Comparison of ENCODE assay signal across 9 mouse cellular contexts in genomic region chr16:94065728-94066674, GRCm38 (mm10). TPM values are rescaled to one million over a fixed set of nuclear protein-coding genes. Genes with fewer than 3 reads are reported as not detected.
A peak's percentile ranks its signal among the peaks of the same experiment; 100 is the strongest.
DNase-seq lines count a peak whose midpoint lies in the region; ATAC-seq and TF ChIP-seq lines count a peak whose summit lies in the region.
"Had no signal": no experiment of that assay in that cellular context is flagged by ENCODE, and none has a peak within 500 bp of the region (broad histone marks: within the 10 kb centered on the region; RNA-seq: fewer than 3 reads in every experiment).

No protein-coding gene starts in this region.

- H3K9me3 ChIP-seq in hindbrain, embryonic 15.5 days, result no peaks in the 10 kb centered on the region
- no peaks in the 10 kb centered on the region for H3K9me3 ChIP-seq in hindbrain, embryonic 11.5 days (ENCODE audit: control insufficient read depth, low read length)
- no peaks in the 10 kb centered on the region for H3K9me3 ChIP-seq in ES-E14 (ENCODE audit: control insufficient read depth, insufficient read depth, low read depth, low read length)
- H3K9me3 ChIP-seq in embryonic facial prominence, embryonic 14.5 days (ENCODE audit: control insufficient read depth, low read length), result peaks cover 9% of the 10 kb centered on the region; the same call in 1 of the 2 replicates
- H3K9me3 ChIP-seq: midbrain, embryonic 12.5 days had no signal

- no peaks in the 10 kb centered on the region for H3K4me1 ChIP-seq in hindbrain, embryonic 15.5 days (replicated peaks)
- H3K4me1 ChIP-seq in hindbrain, embryonic 11.5 days (replicated peaks; ENCODE audit: control insufficient read depth, insufficient read depth, low read length), result no peaks in the 10 kb centered on the region
- peaks cover 0 to 6% of the 10 kb centered on the region in 2 experiments; a peak in 1 of 4 replicates for H3K4me1 ChIP-seq in ES-E14 (ENCODE audit: control insufficient read depth in 2 of 2, insufficient read depth in 2 of 2, low read length in 2 of 2, poor library complexity in 1 of 2)
- H3K4me1 ChIP-seq in embryonic facial prominence, embryonic 14.5 days (ENCODE audit: control insufficient read depth, insufficient read depth, low read length), result no peaks in the 10 kb centered on the region

- H3K27me3 ChIP-seq in hindbrain, embryonic 15.5 days, result no peaks in the 10 kb centered on the region
- 0 out of 2 replicates have a peak, but pooled peaks cover 2% of the 10 kb centered on the region for H3K27me3 ChIP-seq in hindbrain, embryonic 11.5 days (ENCODE audit: control insufficient read depth, insufficient read depth, low read length)
- no peaks in the 10 kb centered on the region for H3K27me3 ChIP-seq in embryonic facial prominence, embryonic 14.5 days (replicated peaks; ENCODE audit: control insufficient read depth, insufficient read depth, low read length)

- peak overlapping the region; percentile 31 for H3K4me2 ChIP-seq in hindbrain, embryonic 15.5 days
- H3K4me2 ChIP-seq in hindbrain, embryonic 11.5 days (replicated peaks; ENCODE audit: low read depth, low read length), result no peak overlapping the region
- peak overlapping the region; percentile 16; the same call in 1 of the 2 replicates for H3K4me2 ChIP-seq in embryonic facial prominence, embryonic 14.5 days (ENCODE audit: low read depth, low read length)
- H3K4me2 ChIP-seq: midbrain, embryonic 12.5 days had no signal

- in situ Hi-C loops in ES-E14 (cut with MboI; ENCODE audit: low sequenced_read_pairs in 2 of 2, unreplicated experiment in 2 of 2), result no loop called here

- H3K27ac ChIP-seq in hindbrain, embryonic 15.5 days (replicated peaks), result no peak overlapping the region
- no peak overlapping the region for H3K27ac ChIP-seq in hindbrain, embryonic 11.5 days (ENCODE audit: low read depth, low read length)
- H3K27ac ChIP-seq in ES-E14 (ENCODE audit: insufficient read depth, low read depth, low read length, poor library complexity, severe bottlenecking), result peak overlapping the region; percentile 66; the same call in 1 of the 2 replicates
- no peak overlapping the region for H3K27ac ChIP-seq in embryonic facial prominence, embryonic 14.5 days (replicated peaks; ENCODE audit: low read depth, low read length)
- H3K27ac ChIP-seq: midbrain, embryonic 12.5 days had no signal

- H3K36me3 ChIP-seq in hindbrain, embryonic 15.5 days, result no peaks in the 10 kb centered on the region
- no peaks in the 10 kb centered on the region for H3K36me3 ChIP-seq in hindbrain, embryonic 11.5 days (ENCODE audit: control insufficient read depth, insufficient read depth, low read length)
- no peaks in the 10 kb centered on the region for H3K36me3 ChIP-seq in ES-E14 (ENCODE audit: control insufficient read depth, insufficient read depth, low read length, poor library complexity, severe bottlenecking)
- no peaks in the 10 kb centered on the region for H3K36me3 ChIP-seq in embryonic facial prominence, embryonic 14.5 days (ENCODE audit: control insufficient read depth, insufficient read depth, low read length)
- H3K36me3 ChIP-seq: midbrain, embryonic 12.5 days had no signal

- H3K4me3 ChIP-seq in hindbrain, embryonic 15.5 days, result no peak overlapping the region
- no peak overlapping the region for H3K4me3 ChIP-seq in hindbrain, embryonic 11.5 days (ENCODE audit: low read depth, low read length)
- H3K4me3 ChIP-seq in ES-E14 (ENCODE audit: insufficient read depth in 1 of 2, low read depth in 1 of 2, low read length in 2 of 2, poor library complexity in 1 of 2, severe bottlenecking in 1 of 2), result peak overlapping the region; percentile 51 to 63
- H3K4me3 ChIP-seq in embryonic facial prominence, embryonic 14.5 days (ENCODE audit: low read depth, low read length), result no peak overlapping the region
- H3K4me3 ChIP-seq: midbrain, embryonic 12.5 days had no signal

- H3K9ac ChIP-seq in hindbrain, embryonic 15.5 days, result no peak overlapping the region
- H3K9ac ChIP-seq in hindbrain, embryonic 11.5 days (ENCODE audit: low read depth, low read length), result no peak overlapping the region
- peak overlapping the region; percentile 63; the same call in 1 of the 2 replicates for H3K9ac ChIP-seq in ES-E14 (ENCODE audit: insufficient read depth, low read depth, low read length, poor library complexity, severe bottlenecking)
- H3K9ac ChIP-seq in embryonic facial prominence, embryonic 14.5 days (ENCODE audit: low read depth, low read length), result no peak overlapping the region
- H3K9ac ChIP-seq: midbrain, embryonic 12.5 days had no signal

- WGBS in hindbrain, embryonic 15.5 days, result 69% methylated on average over 24 of the region's 24 CpGs
- WGBS in hindbrain, embryonic 11.5 days, result 68% methylated on average over 24 of the region's 24 CpGs
- WGBS in embryonic facial prominence, embryonic 14.5 days, result 69% methylated on average over 24 of the region's 24 CpGs

- no peak for DNase-seq in hindbrain, embryonic 11.5 days (ENCODE audit: low spot score)
- DNase-seq in ES-E14 (ENCODE audit: low read depth, low spot score), result peak; percentile 80
- DNase-seq in embryonic facial prominence, embryonic 14.5 days (ENCODE audit: low spot score), result no peak
- DNase-seq in frontal cortex, postnatal 14 days (ENCODE audit: low spot score in 2 of 2), result no peak
- DNase-seq in spleen, postnatal 14 days (ENCODE audit: low spot score in 2 of 2), result no peak
- no peak for DNase-seq in adrenal gland, postnatal 36 days

- no peak for ATAC-seq in hindbrain, embryonic 15.5 days (ENCODE audit: low FRiP score, low read depth)
- ATAC-seq in hindbrain, embryonic 11.5 days (ENCODE audit: low FRiP score), result no peak
- ATAC-seq in embryonic facial prominence, embryonic 14.5 days (ENCODE audit: low read depth), result peak; percentile 61
- peak; percentile 77 for ATAC-seq in megakaryocyte progenitor cell, adult 5-6 weeks (replicated peaks; ENCODE audit: poor library complexity)

TF ChIP-seq in ES-E14, 5 proteins besides CTCF, POLR2A, EP300 and RAD21:
- TF ChIP-seq ZNF384 (IDR thresholded peaks at IDR 0.05; ENCODE audit: low read depth, low read length) (peak; percentile 93), MAFK (IDR thresholded peaks at IDR 0.05; ENCODE audit: insufficient read depth, low read depth, low read length) (0 out of 2 replicates have a peak, but pooled peaks have one; percentile 34), CHD2 (IDR thresholded peaks at IDR 0.05; ENCODE audit: low read depth, low read length) (no peak), ZC3H11A (IDR thresholded peaks at IDR 0.05; ENCODE audit: borderline replicate concordance, low read depth, low read length) (no peak), HCFC1 (IDR thresholded peaks at IDR 0.05; ENCODE audit: borderline replicate concordance, insufficient read depth, low read length) (no peak)

RNA-seq across cellular contexts. Expression of gene Sim2, which starts 18.7 kb away (rescaled TPM):
- 0.06 TPM in 1 of 2 replicates, not detected in the other for polyA plus RNA-seq in hindbrain, embryonic 15.5 days (2015; fragmentation: Nextera tagmentation; extraction: Ambion mirVana)
- polyA plus RNA-seq in hindbrain, embryonic 11.5 days (2014; fragmentation: Nextera tagmentation; extraction: Ambion mirVana), result 0.35 and 0.39 TPM in 2 replicates
- 0.13 TPM in 1 of 2 replicates, not detected in the other for total RNA-seq in ES-E14 (2012; rRNA removed)
- 3.3 and 3.6 TPM in 2 replicates for polyA plus RNA-seq in embryonic facial prominence, embryonic 14.5 days (2014; fragmentation: Nextera tagmentation; extraction: Ambion mirVana)
- total RNA-seq in megakaryocyte progenitor cell, adult 5-6 weeks (2015), result 0.35 and 0.56 TPM in 2 replicates
- total RNA-seq in megakaryocyte progenitor cell, adult 5-6 weeks (2017), result 0.20 TPM in 1 of 2 replicates, not detected in the other
- not detected for total RNA-seq in adrenal gland, postnatal 36 days (2021)

RNA-seq across cellular contexts. Expression of gene Cldn14, which starts 57.4 kb away (rescaled TPM):
- not detected in 2 replicates for polyA plus RNA-seq in hindbrain, embryonic 15.5 days (2015; fragmentation: Nextera tagmentation; extraction: Ambion mirVana)
- not detected in 2 replicates for polyA plus RNA-seq in hindbrain, embryonic 11.5 days (2014; fragmentation: Nextera tagmentation; extraction: Ambion mirVana)
- total RNA-seq in ES-E14 (2012; rRNA removed), result 0.36 and 0.37 TPM in 2 replicates
- 0.14 and 0.26 TPM in 2 replicates for polyA plus RNA-seq in embryonic facial prominence, embryonic 14.5 days (2014; fragmentation: Nextera tagmentation; extraction: Ambion mirVana)
- total RNA-seq in megakaryocyte progenitor cell, adult 5-6 weeks (2015), result not detected in 2 replicates
- total RNA-seq in megakaryocyte progenitor cell, adult 5-6 weeks (2017), result not detected in 2 replicates
- not detected for total RNA-seq in adrenal gland, postnatal 36 days (2021)
- polyA plus RNA-seq: midbrain, embryonic 12.5 days had no signal

Comparison
In these comparisons a context has a peak if more than half of its experiments do, and no peak if none do; other contexts are left out.
1. ATAC-seq: peak in embryonic facial prominence, embryonic 14.5 days (single experiment) and megakaryocyte progenitor cell, adult 5-6 weeks (single experiment); none in hindbrain, embryonic 15.5 days (single experiment) and hindbrain, embryonic 11.5 days (single experiment).
2. H3K4me3 ChIP-seq: peak in ES-E14 (2 of 2); none in hindbrain, embryonic 15.5 days (single experiment), hindbrain, embryonic 11.5 days (single experiment) and embryonic facial prominence, embryonic 14.5 days (single experiment).